Mouse (Mus musculus): Measurements from ENCODE around the gene Pisd.
"Not testable (repeated sequence)": the region's sequence is repeated elsewhere in the genome, so short reads cannot be mapped to it uniquely, and the experiment has no call there.

Pisd gene

GRCm38 (mm10) chr5:32745705-32746655 lies 39.5 kb downstream of the Pisd start:
- DNase-seq = peak in 1 of 2 experiments; percentile 31

GRCm38 (mm10) chr5:32742149-32742548 lies 43.3 kb downstream of the Pisd start:
- DNase-seq = peak in 1 of 2 experiments; percentile 22

- not testable (repeated sequence) for DNase-seq
Observed at GRCm38 (mm10) chr5:32741377-32741776, 44.1 kb downstream of the Pisd start.

GRCm38 (mm10) chr5:32740850-32741249 lies 44.6 kb downstream of the Pisd start:
- DNase-seq = not testable (repeated sequence)

- DNase-seq = no peak
Observed at GRCm38 (mm10) chr5:32740138-32740537, 45.3 kb downstream of the Pisd start.

GRCm38 (mm10) chr5:32736770-32737169 lies 48.7 kb downstream of the Pisd start:
- DNase-seq = not testable (repeated sequence)

- no peak for DNase-seq
Observed at GRCm38 (mm10) chr5:32735779-32736178, 49.7 kb downstream of the Pisd start.

GRCm38 (mm10) chr5:32733892-32734291 lies 51.6 kb downstream of the Pisd start:
- not testable (repeated sequence) for DNase-seq

- DNase-seq = no peak
Observed at GRCm38 (mm10) chr5:32728851-32729250, 56.6 kb downstream of the Pisd start.

GRCm38 (mm10) chr5:32728300-32728699 lies 57.1 kb downstream of the Pisd start:
- no peak for DNase-seq

GRCm38 (mm10) chr5:32725397-32725796 lies 60.0 kb downstream of the Pisd start:
- DNase-seq = not testable (repeated sequence)

GRCm38 (mm10) chr5:32723981-32724380 lies 61.5 kb downstream of the Pisd start:
- no peak for DNase-seq

GRCm38 (mm10) chr5:32722711-32723110 lies 62.7 kb downstream of the Pisd start:
- not testable (repeated sequence) for DNase-seq

- no peak for DNase-seq
Observed at GRCm38 (mm10) chr5:32722263-32722662, 63.2 kb downstream of the Pisd start.

GRCm38 (mm10) chr5:32721316-32721715 lies 64.1 kb downstream of the Pisd start:
- DNase-seq = no peak

- no peak for DNase-seq
Observed at GRCm38 (mm10) chr5:32720416-32720815, 65.0 kb downstream of the Pisd start.

- DNase-seq = no peak
Observed at GRCm38 (mm10) chr5:32718916-32719315, 66.5 kb downstream of the Pisd start.

- no peak for DNase-seq
Observed at GRCm38 (mm10) chr5:32717726-32718125, 67.7 kb downstream of the Pisd start.

- DNase-seq = peak; percentile 83 to 84
Observed at GRCm38 (mm10) chr5:32713703-32714467, 71.6 kb downstream of the Pisd start.

- DNase-seq = no peak
Observed at GRCm38 (mm10) chr5:32713042-32713702, 72.3 kb downstream of the Pisd start.

- DNase-seq = no peak
Observed at GRCm38 (mm10) chr5:32712221-32713041, 73.0 kb downstream of the Pisd start.

- no peak for DNase-seq
Observed at GRCm38 (mm10) chr5:32711485-32711884, 74.0 kb downstream of the Pisd start.
